Mouse (Mus musculus): Measurements from ENCODE around the gene Aoc2. TPM values are rescaled to one million over a fixed set of nuclear protein-coding genes. Genes with fewer than 3 reads are reported as not detected.

The Aoc2 gene
- polyA plus RNA-seq, 1 experiment, result 1.2 TPM

DNA sequence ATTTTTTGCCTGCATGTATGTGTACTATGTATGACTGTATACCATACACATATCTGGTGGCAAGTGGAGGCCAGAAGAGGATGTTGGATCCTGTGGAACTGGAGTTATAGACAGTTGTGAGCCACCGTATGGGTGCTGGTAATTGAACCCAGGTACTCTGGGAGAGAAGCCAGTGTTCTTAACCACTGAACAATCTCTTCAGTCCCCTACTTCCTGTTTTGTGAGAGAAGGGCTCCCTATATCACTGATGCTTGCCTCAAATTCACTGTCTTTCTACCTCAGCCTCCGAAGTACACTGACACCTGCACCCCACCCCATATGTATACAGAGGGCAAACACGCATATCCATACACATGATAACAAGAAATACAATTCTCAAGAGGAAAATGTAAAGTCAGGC, 13.8 kb upstream of the Aoc2 start:
- TF ChIP-seq MYOD1 (IDR thresholded peaks at IDR 0.05; ENCODE audit: control insufficient read depth, insufficient read length, low read depth) (no peak), CEBPB (IDR thresholded peaks at IDR 0.05; ENCODE audit: low read depth) (no peak)
- H3ac ChIP-seq (ENCODE audit: control insufficient read depth, insufficient read length, low read depth), result no peak overlapping the region
- peaks cover 4% of the 10 kb centered on the region for H3K27me3 ChIP-seq (ENCODE audit: control insufficient read depth, insufficient read depth, insufficient read length)
- H3K36me3 ChIP-seq (ENCODE audit: control insufficient read depth, insufficient read depth), result no peaks in the 10 kb centered on the region
- peaks cover under 1% of the 10 kb centered on the region for H3K79me3 ChIP-seq (ENCODE audit: low read depth)
- H3K79me2 ChIP-seq (ENCODE audit: control insufficient read depth, insufficient read depth), result peaks cover 2% of the 10 kb centered on the region
- no peak overlapping the region for H3K4me3 ChIP-seq (ENCODE audit: insufficient read depth, poor library complexity, severe bottlenecking)

DNA sequence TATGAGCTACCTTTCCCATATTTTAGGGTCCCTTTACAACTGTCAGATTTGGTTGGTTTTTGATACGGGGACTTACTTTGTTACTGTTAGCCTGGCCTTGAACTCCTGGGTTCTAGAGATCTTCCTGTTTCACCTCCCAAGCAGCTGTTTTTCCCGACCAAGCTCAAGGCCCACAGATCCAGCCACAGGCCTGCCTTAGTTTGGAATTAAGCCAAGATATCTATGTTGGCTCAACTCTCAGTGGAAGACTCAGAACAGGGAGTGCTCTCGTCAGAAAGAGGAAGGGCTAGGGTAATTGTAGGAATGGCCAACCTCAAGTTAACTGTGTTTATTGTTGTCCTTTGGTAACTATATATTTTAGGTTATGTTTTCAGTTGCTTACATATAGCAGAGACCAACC, 12.7 kb upstream of the Aoc2 start:
- no peak overlapping the region for H3ac ChIP-seq (ENCODE audit: control insufficient read depth, insufficient read length, low read depth)
- peaks cover 11% of the 10 kb centered on the region for H3K79me3 ChIP-seq (ENCODE audit: low read depth)
- no peak overlapping the region for H3K4me3 ChIP-seq (ENCODE audit: insufficient read depth, poor library complexity, severe bottlenecking)
- H3K27me3 ChIP-seq (ENCODE audit: control insufficient read depth, insufficient read depth, insufficient read length), result peaks cover 4% of the 10 kb centered on the region
- H3K79me2 ChIP-seq (ENCODE audit: control insufficient read depth, insufficient read depth), result peaks cover 13% of the 10 kb centered on the region
- no peaks in the 10 kb centered on the region for H3K36me3 ChIP-seq (ENCODE audit: control insufficient read depth, insufficient read depth)
- TF ChIP-seq USF1 (IDR thresholded peaks at IDR 0.05; ENCODE audit: low read depth) (no peak), MYOD1 (IDR thresholded peaks at IDR 0.05; ENCODE audit: control insufficient read depth, insufficient read length, low read depth) (no peak), CTCF (IDR thresholded peaks at IDR 0.05; ENCODE audit: control insufficient read depth, insufficient read depth, insufficient read length) (no peak), MYOG (IDR thresholded peaks at IDR 0.05; ENCODE audit: control insufficient read depth, extremely low read depth, insufficient read length) (no peak), CEBPB (IDR thresholded peaks at IDR 0.05; ENCODE audit: low read depth) (no peak), FOSL1 (IDR thresholded peaks at IDR 0.05; ENCODE audit: insufficient read depth, low read length, poor library complexity, severe bottlenecking) (no peak), MAX (IDR thresholded peaks at IDR 0.05) (no peak)

DNA sequence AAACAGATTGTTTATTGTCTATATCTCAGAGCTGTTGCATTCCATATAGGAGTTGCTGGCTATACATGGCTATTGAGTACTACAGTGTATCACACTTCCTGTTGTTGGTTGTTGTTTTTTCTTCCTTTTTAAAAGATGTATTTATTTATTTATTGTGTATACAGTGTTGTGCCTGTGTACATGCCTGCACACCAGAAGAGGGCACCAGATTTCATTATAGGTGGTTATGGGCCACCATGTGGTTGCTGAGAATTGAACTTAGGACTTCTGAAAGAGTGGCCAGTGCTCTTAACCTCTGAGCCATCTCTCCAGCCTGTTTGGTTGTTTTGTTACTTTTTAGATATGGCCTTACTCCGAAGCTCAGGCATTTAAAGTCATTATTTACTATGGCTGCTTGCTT, 10.3 kb upstream of the Aoc2 start:
- TF ChIP-seq USF1 (IDR thresholded peaks at IDR 0.05; ENCODE audit: low read depth), result no peak
- no peak for TF ChIP-seq MYOG (IDR thresholded peaks at IDR 0.05; ENCODE audit: control insufficient read depth, extremely low read depth, insufficient read length)
- TF ChIP-seq MYOD1 (IDR thresholded peaks at IDR 0.05; ENCODE audit: control insufficient read depth, insufficient read length, low read depth), result no peak
- TF ChIP-seq CEBPB (IDR thresholded peaks at IDR 0.05; ENCODE audit: low read depth), result no peak
- no peak for TF ChIP-seq CTCF (IDR thresholded peaks at IDR 0.05; ENCODE audit: control insufficient read depth, insufficient read depth, insufficient read length)
- no peak for TF ChIP-seq MAX (IDR thresholded peaks at IDR 0.05)
- no peak for TF ChIP-seq FOSL1 (IDR thresholded peaks at IDR 0.05; ENCODE audit: insufficient read depth, low read length, poor library complexity, severe bottlenecking)

DNA sequence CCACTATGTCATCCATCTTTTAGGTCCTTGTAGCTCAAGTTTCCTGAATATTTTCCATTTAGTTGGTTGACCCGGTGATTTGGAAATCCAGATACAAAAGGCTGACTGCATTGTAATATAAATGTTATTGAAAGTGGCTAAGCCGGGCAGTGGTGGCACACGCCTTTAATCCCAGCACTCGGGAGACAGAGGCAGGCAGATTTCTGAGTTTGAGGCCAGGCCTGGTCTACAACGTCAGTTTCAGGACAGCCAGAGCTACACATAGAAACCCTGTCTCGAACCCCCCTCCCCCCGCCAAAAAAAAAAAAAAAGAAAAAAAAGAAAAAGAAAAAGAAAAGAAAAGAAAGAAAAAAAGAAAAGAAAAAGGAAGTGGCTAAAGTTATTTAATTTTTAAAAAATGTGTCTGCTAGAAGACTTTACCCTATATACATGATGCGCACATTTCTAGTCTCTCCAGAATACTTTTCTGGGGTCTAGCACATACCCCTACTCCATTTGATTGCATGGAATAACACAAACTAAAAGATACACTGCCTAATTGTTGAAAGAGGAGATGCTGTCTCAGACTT, 9.7 kb upstream of the Aoc2 start:
- TF ChIP-seq USF1 (IDR thresholded peaks at IDR 0.05; ENCODE audit: low read depth), result no peak
- peak overlapping the region; percentile 78 for H3ac ChIP-seq (ENCODE audit: control insufficient read depth, insufficient read length, low read depth)

More for the DNA sequence above, 10.3 kb upstream of the Aoc2 start:
- peaks cover 31% of the 10 kb centered on the region for H3K79me3 ChIP-seq (ENCODE audit: low read depth)
- H3K27me3 ChIP-seq (ENCODE audit: control insufficient read depth, insufficient read depth, insufficient read length), result no peaks in the 10 kb centered on the region
- H3ac ChIP-seq (ENCODE audit: control insufficient read depth, insufficient read length, low read depth), result no peak overlapping the region
- no peak overlapping the region for H3K4me3 ChIP-seq (ENCODE audit: insufficient read depth, poor library complexity, severe bottlenecking)
- peaks cover 37% of the 10 kb centered on the region for H3K79me2 ChIP-seq (ENCODE audit: control insufficient read depth, insufficient read depth)
- peaks cover 23% of the 10 kb centered on the region for H3K36me3 ChIP-seq (ENCODE audit: control insufficient read depth, insufficient read depth)

DNA sequence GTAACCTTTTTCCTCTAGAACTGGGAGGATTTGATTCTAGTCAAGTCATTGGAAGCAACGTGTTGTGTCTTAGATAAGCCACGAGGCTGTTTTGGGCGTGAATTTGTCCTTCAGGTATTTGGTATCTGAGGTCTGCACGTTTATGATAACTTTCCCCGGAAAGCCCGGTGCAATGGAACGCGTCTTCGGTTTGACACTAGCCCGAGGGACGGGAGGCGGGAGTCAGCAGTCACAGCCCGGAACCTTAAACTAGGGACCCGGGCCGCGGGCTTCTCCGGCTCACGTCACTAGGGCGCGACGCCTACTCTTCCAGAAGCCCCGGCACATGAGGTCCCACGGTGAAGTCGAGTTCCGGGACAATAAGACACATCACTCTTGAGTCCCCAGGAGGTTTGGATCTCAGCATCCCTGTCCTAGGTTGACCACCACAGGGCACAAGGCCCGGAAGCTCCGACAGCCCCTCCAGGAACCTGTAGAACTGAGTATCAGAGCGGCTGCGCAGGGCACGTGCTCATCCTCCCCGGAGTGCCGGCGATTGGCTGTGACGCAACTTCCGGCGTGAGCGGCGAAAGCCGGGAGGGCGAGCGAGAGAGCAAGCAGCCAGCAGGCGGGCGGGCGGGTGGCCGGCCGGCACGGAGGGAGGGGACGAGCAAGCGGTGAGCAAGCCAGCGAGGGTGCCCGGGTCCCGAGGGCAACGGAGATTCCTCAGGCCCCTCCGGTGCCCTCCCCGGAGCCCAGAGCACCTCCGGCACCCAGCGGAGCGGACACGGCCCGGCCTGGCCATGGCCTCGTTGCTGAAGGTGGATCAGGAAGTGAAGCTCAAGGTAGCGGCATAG, 9.0 kb upstream of the Aoc2 start, which contains the start of gene Psme3:
Gene Psme3, plus strand, starts transcription at position 549 of the 836 bp plus-strand sequence.
- TF ChIP-seq CTCF (IDR thresholded peaks at IDR 0.05; ENCODE audit: control insufficient read depth, insufficient read depth, insufficient read length) (no peak), CEBPB (IDR thresholded peaks at IDR 0.05; ENCODE audit: low read depth) (peak; percentile 64), MYOG (IDR thresholded peaks at IDR 0.05; ENCODE audit: control insufficient read depth, extremely low read depth, insufficient read length) (no peak), MAX (IDR thresholded peaks at IDR 0.05) (peak; percentile 99), MYOD1 (IDR thresholded peaks at IDR 0.05; ENCODE audit: control insufficient read depth, insufficient read length, low read depth) (no peak), FOSL1 (IDR thresholded peaks at IDR 0.05; ENCODE audit: insufficient read depth, low read length, poor library complexity, severe bottlenecking) (no peak), USF1 (IDR thresholded peaks at IDR 0.05; ENCODE audit: low read depth) (peak; percentile 84)
- Histone ChIP-seq H3ac (ENCODE audit: control insufficient read depth, insufficient read length, low read depth) (peak within 1 kb of the TSS; percentile 78), H3K27me3 (ENCODE audit: control insufficient read depth, insufficient read depth, insufficient read length) (no peaks in the 10 kb centered on the region), H3K4me3 (ENCODE audit: insufficient read depth, poor library complexity, severe bottlenecking) (peak within 1 kb of the TSS; percentile 100), H3K79me2 (ENCODE audit: control insufficient read depth, insufficient read depth) (peaks cover 49% of the 10 kb centered on the region), H3K79me3 (ENCODE audit: low read depth) (peaks cover 31% of the 10 kb centered on the region), H3K36me3 (ENCODE audit: control insufficient read depth, insufficient read depth) (peaks cover 36% of the 10 kb centered on the region)

More for the DNA sequence above, 9.7 kb upstream of the Aoc2 start:
- H3K36me3 ChIP-seq (ENCODE audit: control insufficient read depth, insufficient read depth), result peaks cover 29% of the 10 kb centered on the region
- H3K79me2 ChIP-seq (ENCODE audit: control insufficient read depth, insufficient read depth), result peaks cover 43% of the 10 kb centered on the region
- H3K27me3 ChIP-seq (ENCODE audit: control insufficient read depth, insufficient read depth, insufficient read length), result no peaks in the 10 kb centered on the region
- peak overlapping the region; percentile 100 for H3K4me3 ChIP-seq (ENCODE audit: insufficient read depth, poor library complexity, severe bottlenecking)
- peaks cover 31% of the 10 kb centered on the region for H3K79me3 ChIP-seq (ENCODE audit: low read depth)

DNA sequence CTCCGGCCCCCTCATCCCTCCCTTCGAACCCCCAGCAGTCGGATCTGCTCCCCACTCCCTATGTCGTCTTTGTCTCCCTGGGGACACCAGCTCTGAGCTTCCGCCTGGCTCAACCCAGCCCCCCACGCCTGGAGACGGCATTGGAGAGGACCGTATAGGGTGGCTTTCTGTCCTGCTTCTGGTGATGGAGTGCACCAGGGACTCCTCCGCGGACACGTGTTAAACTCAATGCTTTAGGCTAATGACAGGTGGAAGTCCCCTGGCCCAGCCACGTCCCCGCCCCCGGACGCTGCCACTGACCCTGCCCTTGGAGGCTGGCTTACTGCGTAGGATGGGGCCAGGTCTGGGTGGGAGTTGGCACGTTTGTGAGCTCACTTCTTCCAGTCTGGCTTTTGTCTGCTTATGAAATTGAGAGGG, 8.4 kb upstream of the Aoc2 start:
- peak overlapping the region; percentile 78 for H3ac ChIP-seq (ENCODE audit: control insufficient read depth, insufficient read length, low read depth)
- no peaks in the 10 kb centered on the region for H3K27me3 ChIP-seq (ENCODE audit: control insufficient read depth, insufficient read depth, insufficient read length)
- TF ChIP-seq MYOD1 (IDR thresholded peaks at IDR 0.05; ENCODE audit: control insufficient read depth, insufficient read length, low read depth) (peak; percentile 9), CEBPB (IDR thresholded peaks at IDR 0.05; ENCODE audit: low read depth) (no peak), FOSL1 (IDR thresholded peaks at IDR 0.05; ENCODE audit: insufficient read depth, low read length, poor library complexity, severe bottlenecking) (no peak)
- peaks cover 31% of the 10 kb centered on the region for H3K79me3 ChIP-seq (ENCODE audit: low read depth)
- H3K79me2 ChIP-seq (ENCODE audit: control insufficient read depth, insufficient read depth), result peaks cover 49% of the 10 kb centered on the region
- peaks cover 43% of the 10 kb centered on the region for H3K36me3 ChIP-seq (ENCODE audit: control insufficient read depth, insufficient read depth)
- peak overlapping the region; percentile 100 for H3K4me3 ChIP-seq (ENCODE audit: insufficient read depth, poor library complexity, severe bottlenecking)
